Mouse (Mus musculus): ENCODE measurements around the gene Plcd4.

DNA sequence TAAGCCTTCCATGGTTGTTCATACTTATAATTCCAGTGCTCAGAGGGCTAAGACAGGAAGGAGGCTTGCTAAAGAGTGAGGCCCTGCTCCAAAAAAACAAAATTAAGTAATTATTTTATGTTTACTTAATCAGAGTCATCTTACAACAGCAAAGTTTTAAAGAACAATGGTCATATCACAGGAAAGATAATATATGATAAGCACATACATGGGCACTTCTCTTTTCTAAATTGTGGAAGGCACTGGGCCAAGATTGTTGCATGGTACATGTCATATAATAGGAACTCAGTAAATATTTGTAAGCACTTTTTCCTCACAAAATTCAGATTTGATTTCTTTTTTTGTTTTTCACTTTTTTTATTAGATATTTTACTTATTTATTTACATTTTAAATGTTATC, 22.8 kb upstream of the Plcd4 start:
- no peak for TF ChIP-seq TAL1 (IDR thresholded peaks at IDR 0.05; ENCODE audit: low read length)
- no peak for TF ChIP-seq MAZ (IDR thresholded peaks at IDR 0.05; ENCODE audit: low read depth, low read length)
- no peak for TF ChIP-seq CTCF (IDR thresholded peaks at IDR 0.05 in 2 of 3, conservative IDR thresholded peaks at IDR 0.05 in 1 of 3; ENCODE audit: control insufficient read depth in 1 of 3, insufficient read depth in 1 of 3, low read depth in 2 of 3, low read length in 3 of 3, poor library complexity in 1 of 3, severe bottlenecking in 1 of 3)
- TF ChIP-seq ETS1 (IDR thresholded peaks at IDR 0.05; ENCODE audit: low read depth, low read length): no peak
